Mouse (Mus musculus) heart, adult 2 months (tissue): ENCODE results near the gene Gm3435.
"Not testable (repeated sequence)": the region's sequence is repeated elsewhere in the genome, so short reads cannot be mapped to it uniquely, and the experiment has no call there.

ENCODE experiments used
- EP300 ChIP-seq: fragments of 200-500 bp; IDR thresholded peaks from 2 replicates; pipeline ENCODE4 v1.6.1; 2011; ENCODE audit warnings: low read depth, low read length, control low read depth; ENCODE audit not compliant: insufficient read depth
- POLR2A ChIP-seq: fragments of 200-500 bp; IDR thresholded peaks from 2 replicates; pipeline ENCODE4 v1.6.1; 2011; ENCODE audit warnings: mild to moderate bottlenecking, low read depth, low read length, control low read depth; ENCODE audit not compliant: insufficient read depth

DNA sequence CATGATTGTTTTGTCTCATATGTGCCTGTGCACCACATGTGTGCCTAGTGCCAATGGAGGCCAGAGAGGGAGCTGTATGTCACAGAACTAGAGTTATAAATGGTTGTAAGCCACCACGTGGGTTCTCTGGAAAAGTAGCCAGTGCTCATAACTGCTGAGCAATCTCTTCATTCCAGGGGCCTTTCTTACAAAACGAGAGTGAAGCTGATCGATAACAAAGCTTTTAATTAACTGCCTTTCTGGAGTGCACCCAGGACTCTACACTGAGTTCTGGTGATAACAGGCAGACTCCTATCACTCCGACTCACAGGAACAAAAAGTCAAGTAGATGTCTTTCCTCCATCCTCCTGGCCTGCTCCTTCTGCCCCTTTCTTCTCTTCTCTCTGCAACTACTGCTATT lies 21.4 kb downstream of the Gm3435 start:
- TF ChIP-seq POLR2A, EP300: not testable (repeated sequence)
